Mouse (Mus musculus) limb, embryonic 12.5 days (tissue): ENCODE results near the gene Zfp628. TPM values are rescaled to one million over a fixed set of nuclear protein-coding genes. Genes with fewer than 3 reads are reported as not detected.

ENCODE experiments used
- ATAC-seq: fragments of 200-750 bp; cut with Nextera tagmentation; 2 replicates; pipeline ENCODE4 v1.8.0; 2017; ENCODE audit warnings: low read depth, moderate TSS enrichment; ENCODE audit not compliant: insufficient number of reproducible peaks, insufficient read depth, low FRiP score, low TSS enrichment
- H3K27ac ChIP-seq: fragments of 300-500 bp; sonication (generic); 2 replicates; pipeline ENCODE4 v1.5.1; 2016; ENCODE audit warnings: mild to moderate bottlenecking, moderate library complexity
- H3K27me3 ChIP-seq: fragments of 300-500 bp; sonication (generic); 2 replicates; pipeline ENCODE4 v1.6.1; 2016; ENCODE audit warnings: mild to moderate bottlenecking, moderate library complexity
- H3K36me3 ChIP-seq: fragments of 300-500 bp; sonication (generic); 2 replicates; pipeline ENCODE4 v1.6.1; 2016; ENCODE audit warnings: mild to moderate bottlenecking, moderate library complexity
- H3K4me1 ChIP-seq: fragments of 300-500 bp; sonication (generic); replicated peaks from 2 replicates; pipeline ENCODE4 v1.6.1; 2016
- H3K4me2 ChIP-seq: fragments of 300-500 bp; sonication (generic); 2 replicates; pipeline ENCODE4 v1.6.1; 2016; ENCODE audit warnings: mild to moderate bottlenecking, moderate library complexity
- H3K4me3 ChIP-seq: fragments of 300-500 bp; sonication (generic); replicated peaks from 2 replicates; pipeline ENCODE4 v1.5.1; 2016; ENCODE audit warnings: mild to moderate bottlenecking
- H3K9ac ChIP-seq: fragments of 300-500 bp; sonication (generic); replicated peaks from 2 replicates; pipeline ENCODE4 v1.6.1; 2016; ENCODE audit warnings: mild to moderate bottlenecking, moderate library complexity
- H3K9me3 ChIP-seq: fragments of 300-500 bp; sonication (generic); 2 replicates; pipeline ENCODE4 v1.6.1; 2016; ENCODE audit warnings: mild to moderate bottlenecking, moderate library complexity
- WGBS: fragments of 180-500 bp; shearing (Covaris S2); methylation state at CpG from one replicate; pipeline ENCODE4 v1.1.7; 2016; 5-methylcytosine and 5-hydroxymethylcytosine counted together
- polyA plus RNA-seq: library from polyadenylated mRNA; unstranded; fragments of >200 nt; fragmentation: Nextera tagmentation; extraction: Ambion mirVana; gene quantifications from 2 replicates; pipeline ENCODE4 v1.2.1, GENCODE M21; 2016

Gene Zfp628
- polyA plus RNA-seq, 1 experiment from 2014 or later: 3.6 TPM

- H3K4me2 ChIP-seq: peak overlapping the region; percentile 50
- peaks cover 33% of the 10 kb centered on the region for H3K27me3 ChIP-seq
- 14% methylated on average over 17 of the region's 18 CpGs for WGBS
- H3K36me3 ChIP-seq: no peaks in the 10 kb centered on the region
- H3K4me1 ChIP-seq: 0 out of 2 replicates have a peak, but pooled peaks cover 2% of the 10 kb centered on the region
- no peak overlapping the region; the same call in 1 of the 2 replicates for H3K9ac ChIP-seq
- H3K9me3 ChIP-seq: peaks cover 4% of the 10 kb centered on the region
- peak overlapping the region; percentile 16 for H3K4me3 ChIP-seq
- no peak overlapping the region for H3K27ac ChIP-seq
- ATAC-seq: no peak; the same call in 1 of the 2 replicates
Observed at GRCm38 (mm10) chr7:4898851-4899648, 16.0 kb upstream of the Zfp628 start.

- Histone ChIP-seq H3K27me3 (peaks cover 33% of the 10 kb centered on the region), H3K27ac (no peak overlapping the region), H3K36me3 (no peaks in the 10 kb centered on the region), H3K4me1 (0 out of 2 replicates have a peak, but pooled peaks cover 2% of the 10 kb centered on the region), H3K4me3 (peak overlapping the region; percentile 16), H3K4me2 (peak overlapping the region; percentile 50), H3K9me3 (peaks cover 4% of the 10 kb centered on the region), H3K9ac (no peak overlapping the region; the same call in 1 of the 2 replicates)
- ATAC-seq: no peak
- 7% methylated on average over 19 of the region's 19 CpGs for WGBS
Observed at GRCm38 (mm10) chr7:4899649-4900522, 15.1 kb upstream of the Zfp628 start.

GRCm38 (mm10) chr7:4900523-4900851 lies 14.5 kb upstream of the Zfp628 start:
- H3K36me3 ChIP-seq: no peaks in the 10 kb centered on the region
- 0 out of 2 replicates have a peak, but pooled peaks cover 2% of the 10 kb centered on the region for H3K4me1 ChIP-seq
- no peak for ATAC-seq
- no peak overlapping the region for H3K9ac ChIP-seq
- 35% methylated on average over 11 of the region's 11 CpGs for WGBS
- H3K9me3 ChIP-seq: peaks cover 4% of the 10 kb centered on the region
- H3K4me3 ChIP-seq: no peak overlapping the region
- peaks cover 33% of the 10 kb centered on the region for H3K27me3 ChIP-seq
- no peak overlapping the region for H3K27ac ChIP-seq
- H3K4me2 ChIP-seq: 0 out of 2 replicates have a peak overlapping the region, but pooled peaks have one; percentile 5

- Histone ChIP-seq H3K9me3 (peaks cover 4% of the 10 kb centered on the region), H3K36me3 (no peaks in the 10 kb centered on the region), H3K4me3 (no peak overlapping the region), H3K4me2 (no peak overlapping the region), H3K27ac (no peak overlapping the region), H3K27me3 (peaks cover 33% of the 10 kb centered on the region), H3K4me1 (0 out of 2 replicates have a peak, but pooled peaks cover 2% of the 10 kb centered on the region), H3K9ac (no peak overlapping the region)
- WGBS: 49% methylated on average over 8 of the region's 8 CpGs
- ATAC-seq: no peak
Observed at GRCm38 (mm10) chr7:4901171-4901570, 13.8 kb upstream of the Zfp628 start.

GRCm38 (mm10) chr7:4902404-4902803 lies 12.6 kb upstream of the Zfp628 start:
- Histone ChIP-seq H3K4me1 (0 out of 2 replicates have a peak, but pooled peaks cover 2% of the 10 kb centered on the region), H3K27ac (no peak overlapping the region), H3K27me3 (peaks cover 33% of the 10 kb centered on the region), H3K4me3 (no peak overlapping the region), H3K9me3 (peaks cover 4% of the 10 kb centered on the region), H3K36me3 (no peaks in the 10 kb centered on the region), H3K4me2 (no peak overlapping the region), H3K9ac (no peak overlapping the region)
- no peak for ATAC-seq
- 82% methylated on average over 9 of the region's 9 CpGs for WGBS

- no peak for ATAC-seq
- no peak within 1 kb of the TSS for H3K27ac ChIP-seq
- H3K4me3 ChIP-seq: no peak within 1 kb of the TSS
- no peaks in the 10 kb centered on the region; the same call in 1 of the 2 replicates for H3K9me3 ChIP-seq
- no peaks in the 10 kb centered on the region for H3K36me3 ChIP-seq
- H3K27me3 ChIP-seq: no peaks in the 10 kb centered on the region
- no peak within 1 kb of the TSS; the same call in 1 of the 2 replicates for H3K9ac ChIP-seq
- 68% methylated on average over 10 of the region's 10 CpGs for WGBS
- H3K4me2 ChIP-seq: no peak within 1 kb of the TSS
- no peaks in the 10 kb centered on the region; the same call in 1 of the 2 replicates for H3K4me1 ChIP-seq
Observed at GRCm38 (mm10) chr7:4906466-4906950, 8.5 kb upstream of the Zfp628 start, which contains the start of gene Gm36210. Gene Gm36210, minus strand, starts transcription at chr7:4906516.

- ATAC-seq: no peak
Observed at GRCm38 (mm10) chr7:4911561-4911960, 3.5 kb upstream of the Zfp628 start.

GRCm38 (mm10) chr7:4912248-4912647 lies 2.8 kb upstream of the Zfp628 start:
- Histone ChIP-seq H3K27me3 (no peaks in the 10 kb centered on the region), H3K4me2 (no peak overlapping the region), H3K9me3 (no peaks in the 10 kb centered on the region), H3K9ac (no peak overlapping the region), H3K36me3 (0 out of 2 replicates have a peak, but pooled peaks cover 1% of the 10 kb centered on the region), H3K27ac (no peak overlapping the region), H3K4me3 (no peak overlapping the region), H3K4me1 (peaks cover 14% of the 10 kb centered on the region)
- ATAC-seq: no peak
- WGBS: 66% methylated on average over 5 of the region's 5 CpGs

More at GRCm38 (mm10) chr7:4911561-4911960, 3.5 kb upstream of the Zfp628 start:
- H3K36me3 ChIP-seq: no peaks in the 10 kb centered on the region
- no peaks in the 10 kb centered on the region for H3K27me3 ChIP-seq
- peaks cover 8% of the 10 kb centered on the region for H3K4me1 ChIP-seq
- WGBS: 37% methylated on average over 9 of the region's 9 CpGs
- no peak overlapping the region for H3K27ac ChIP-seq
- no peak overlapping the region for H3K9ac ChIP-seq
- H3K4me2 ChIP-seq: no peak overlapping the region
- no peaks in the 10 kb centered on the region for H3K9me3 ChIP-seq
- H3K4me3 ChIP-seq: no peak overlapping the region

GRCm38 (mm10) chr7:4915669-4916416 lies 826 bp downstream of the Zfp628 start:
- ATAC-seq: peak; percentile 13

GRCm38 (mm10) chr7:4917494-4917893 lies 2.5 kb downstream of the Zfp628 start:
- Histone ChIP-seq H3K9ac (no peak overlapping the region), H3K36me3 (peaks cover 47% of the 10 kb centered on the region), H3K4me1 (peaks cover 34% of the 10 kb centered on the region), H3K4me2 (0 out of 2 replicates have a peak overlapping the region, but pooled peaks have one; percentile 87), H3K4me3 (no peak overlapping the region), H3K27ac (no peak overlapping the region), H3K9me3 (no peaks in the 10 kb centered on the region), H3K27me3 (no peaks in the 10 kb centered on the region)
- WGBS: 93% methylated on average over 2 of the region's 2 CpGs
- no peak for ATAC-seq

More at GRCm38 (mm10) chr7:4915669-4916416, 826 bp downstream of the Zfp628 start:
- Histone ChIP-seq H3K27ac (peak overlapping the region; percentile 98), H3K4me1 (peaks cover 18% of the 10 kb centered on the region), H3K4me3 (peak overlapping the region; percentile 62), H3K4me2 (peak overlapping the region; percentile 87), H3K9ac (peak overlapping the region; percentile 88), H3K27me3 (no peaks in the 10 kb centered on the region), H3K36me3 (peaks cover 37% of the 10 kb centered on the region), H3K9me3 (no peaks in the 10 kb centered on the region)
- WGBS: 18% methylated on average over 14 of the region's 14 CpGs
